Mouse (Mus musculus) WW6 (cell line): ENCODE results near the gene Ccnc.

Experiments
- DNase-seq: peaks from one replicate; pipeline ENCODE4 v3.0.0-alpha.2; 2013; ENCODE audit warnings: low read depth, low spot score

The Ccnc gene

DNA sequence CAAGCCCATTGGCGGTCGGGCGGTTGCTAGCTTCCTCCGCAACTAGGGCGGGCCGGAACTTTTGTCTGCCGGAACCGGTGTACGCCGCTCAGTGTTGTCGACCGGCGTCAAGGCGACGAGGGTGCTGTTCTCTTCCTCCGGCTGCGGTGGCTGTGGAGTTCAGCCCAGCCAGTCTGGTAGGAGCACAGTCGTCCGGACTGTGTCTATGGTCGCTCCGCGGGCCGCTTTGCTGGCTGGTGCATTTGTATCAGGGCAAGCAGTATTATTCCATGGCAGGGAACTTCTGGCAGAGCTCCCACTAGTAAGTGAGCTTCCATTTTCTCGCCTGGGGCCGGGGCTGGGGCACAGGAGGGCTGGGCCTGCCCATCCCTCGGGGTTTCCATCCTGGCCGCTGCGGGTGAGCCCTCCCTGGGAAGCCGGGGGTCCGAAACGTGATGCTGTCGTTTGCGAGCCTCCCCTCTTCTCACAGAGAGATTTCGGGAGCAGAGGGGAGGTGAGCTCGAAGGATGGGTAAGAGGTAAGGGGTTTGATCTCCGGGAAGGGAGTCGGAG lies at the start of gene Ccnc:
Ccnc (plus strand) TSS at position 87 of the 551 bp plus-strand sequence.
- DNase-seq: peak; percentile 85

DNA sequence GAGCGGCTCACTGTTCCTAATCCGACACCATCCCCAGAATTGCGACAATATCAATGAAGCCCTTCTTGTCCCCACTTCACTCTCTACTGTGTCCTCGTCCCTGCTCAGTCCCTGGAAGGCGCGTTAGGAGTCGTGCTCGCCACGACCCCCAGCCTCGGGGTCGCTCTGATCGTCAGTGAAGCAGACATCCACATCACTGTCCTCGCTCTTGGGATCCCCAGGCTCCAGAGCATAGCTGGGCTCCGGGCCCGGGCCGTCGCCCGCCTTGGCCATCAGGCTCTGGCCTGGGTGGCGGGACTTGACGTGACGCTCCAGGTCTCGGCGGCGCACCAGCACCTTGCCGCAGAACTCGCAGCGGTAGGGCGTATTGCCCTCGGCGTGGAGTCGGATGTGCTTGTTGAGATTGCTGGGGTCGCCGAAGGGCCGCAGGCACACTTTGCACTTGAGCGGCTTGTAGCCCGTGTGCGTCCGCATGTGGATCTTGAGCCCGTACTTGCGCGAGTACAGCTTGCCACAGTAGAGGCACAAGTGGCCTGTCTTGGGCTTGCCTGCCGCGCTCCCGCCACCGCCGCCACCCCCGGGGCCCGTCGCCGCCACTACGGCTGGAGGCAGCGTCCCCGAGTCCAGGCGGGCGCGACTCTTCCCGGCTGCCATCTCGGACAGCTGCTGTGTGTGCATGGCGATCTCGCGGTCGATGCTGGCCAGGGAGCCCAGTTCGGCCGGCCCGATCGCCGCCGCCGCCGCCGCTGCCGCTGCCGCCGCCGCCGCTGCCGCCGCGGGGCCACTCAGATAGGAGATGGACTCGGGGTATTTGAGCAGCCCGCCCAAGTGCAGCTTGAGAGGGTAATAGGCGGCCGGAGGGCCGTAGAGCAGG lies 49.2 kb upstream of the Ccnc start:
- no peak for DNase-seq

DNA sequence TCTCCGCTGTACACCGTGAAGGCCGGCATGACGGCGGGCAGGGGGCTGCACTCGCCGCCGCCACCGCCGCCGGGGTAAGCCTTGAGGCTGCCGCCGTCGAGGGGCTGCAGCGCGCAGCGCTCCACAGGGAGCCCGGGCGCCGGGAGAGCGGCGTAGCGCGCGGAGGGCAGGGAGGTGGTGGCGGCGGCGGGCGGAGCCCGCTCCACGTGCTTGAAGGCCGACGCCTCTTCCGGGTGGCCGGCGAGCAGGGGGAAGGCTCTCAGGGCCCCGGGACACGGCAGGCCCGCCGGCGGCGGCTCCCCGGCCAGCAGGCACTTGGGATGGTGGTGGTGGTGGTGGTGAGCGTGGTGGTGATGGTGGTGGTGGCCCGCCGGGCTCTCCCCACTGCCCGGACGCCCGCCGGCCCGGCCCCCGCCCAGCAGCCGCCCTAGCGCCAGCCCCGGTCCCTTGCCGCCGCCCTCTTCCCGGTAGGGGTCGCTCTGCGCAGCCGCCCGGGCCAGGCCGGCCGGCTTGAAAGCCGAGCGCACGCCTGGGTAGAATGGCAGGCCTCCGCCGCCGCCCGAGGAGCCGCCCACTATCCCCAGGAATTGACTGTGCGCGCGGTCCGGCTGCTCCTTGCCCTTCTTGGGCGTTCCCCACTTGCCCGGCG lies 48.4 kb upstream of the Ccnc start:
- DNase-seq: no peak

DNA sequence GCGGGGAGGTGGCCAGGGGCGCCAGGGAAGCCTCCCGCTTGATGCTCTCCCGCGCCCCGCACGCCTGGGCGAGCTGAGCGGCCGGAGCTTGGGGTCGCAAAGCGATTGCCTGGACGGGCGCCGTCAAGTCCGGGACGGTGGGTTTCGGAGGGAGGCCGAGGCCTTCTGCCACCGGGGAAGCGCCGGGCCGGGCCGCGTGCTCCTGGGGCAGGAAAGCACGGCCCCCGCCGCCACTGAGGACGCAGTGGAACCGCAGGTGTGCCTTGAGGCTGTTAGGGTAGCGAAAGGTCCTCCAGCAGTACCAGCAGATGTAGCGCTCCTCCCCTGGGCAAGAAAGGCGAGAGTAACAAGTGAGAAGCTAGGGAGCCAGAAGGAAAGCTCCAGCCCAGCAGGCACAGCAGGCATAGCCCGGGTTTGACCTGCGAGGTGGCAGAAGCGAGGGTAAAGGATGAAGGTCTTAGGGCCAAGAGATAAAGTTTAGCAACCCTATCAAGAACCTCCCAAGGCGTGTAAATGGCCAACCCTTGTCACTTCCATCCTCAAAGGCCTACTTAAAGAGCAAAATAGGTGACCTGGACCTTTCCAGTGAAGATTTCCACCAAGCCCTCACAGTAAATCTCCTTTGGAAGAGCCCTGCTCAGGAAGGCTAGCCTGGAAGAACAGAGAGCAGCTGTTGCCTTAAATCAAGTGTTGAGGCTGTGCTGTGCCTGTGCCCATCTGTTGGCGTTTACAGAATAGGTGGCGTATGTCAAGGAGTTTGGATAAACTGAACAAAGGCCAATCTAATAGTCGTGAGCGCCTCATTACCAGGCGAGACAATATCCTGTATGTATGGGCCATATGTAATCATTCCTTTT lies 47.6 kb upstream of the Ccnc start:
- DNase-seq: no peak

DNA sequence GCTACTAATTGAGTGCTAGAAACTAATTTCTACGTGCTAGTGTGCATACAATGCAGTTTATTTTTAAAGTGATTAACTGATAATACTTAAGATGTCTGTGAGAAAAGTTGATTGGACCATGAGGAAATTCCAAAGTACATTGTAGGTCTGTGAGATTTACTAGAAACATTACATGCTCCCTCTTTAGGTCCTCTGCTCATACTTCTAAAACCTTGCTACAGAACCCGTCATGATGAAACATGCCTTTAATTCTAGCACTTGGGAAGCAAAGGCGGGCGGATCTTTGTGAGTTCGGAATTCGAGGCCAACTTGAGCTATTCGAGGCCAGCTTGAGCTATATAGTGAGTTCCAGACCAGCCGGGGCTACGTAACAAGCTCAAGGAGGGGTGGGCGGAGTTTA lies 46.5 kb upstream of the Ccnc start:
- DNase-seq: no peak

DNA sequence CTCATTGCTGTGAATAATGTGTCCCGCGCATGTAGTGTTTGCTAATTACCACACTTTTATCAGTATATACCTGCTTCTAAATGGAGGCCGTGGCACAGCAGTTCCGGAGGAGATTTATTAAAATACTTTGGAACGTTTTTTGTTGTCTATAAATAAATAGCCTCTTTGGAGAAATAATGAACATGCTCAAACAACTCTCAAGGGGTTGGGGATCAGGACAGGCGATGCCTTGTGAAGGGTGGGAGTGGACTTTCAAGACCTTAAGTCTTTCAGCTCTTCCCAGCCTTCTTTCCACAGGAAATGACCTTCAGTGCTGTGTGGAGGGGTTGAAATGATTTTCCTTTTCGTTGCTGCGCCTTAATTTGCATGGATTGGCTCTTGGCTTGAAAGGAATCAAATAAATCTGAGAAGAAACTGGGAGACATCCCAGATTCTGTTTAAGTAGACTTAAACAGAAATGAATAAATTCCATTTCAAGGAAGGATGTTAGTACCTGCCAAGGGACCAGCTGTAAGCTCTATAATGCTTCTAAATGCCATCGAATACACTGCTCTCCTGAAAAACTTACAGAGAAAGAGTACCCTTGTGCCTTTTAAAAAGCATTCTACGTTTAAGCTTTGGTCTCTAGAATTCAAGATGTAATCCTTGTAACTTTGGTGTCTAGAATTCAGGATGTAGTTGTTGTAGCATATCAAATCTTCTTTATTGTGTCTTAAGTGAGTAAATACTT lies 44.9 kb upstream of the Ccnc start:
- no peak for DNase-seq

DNA sequence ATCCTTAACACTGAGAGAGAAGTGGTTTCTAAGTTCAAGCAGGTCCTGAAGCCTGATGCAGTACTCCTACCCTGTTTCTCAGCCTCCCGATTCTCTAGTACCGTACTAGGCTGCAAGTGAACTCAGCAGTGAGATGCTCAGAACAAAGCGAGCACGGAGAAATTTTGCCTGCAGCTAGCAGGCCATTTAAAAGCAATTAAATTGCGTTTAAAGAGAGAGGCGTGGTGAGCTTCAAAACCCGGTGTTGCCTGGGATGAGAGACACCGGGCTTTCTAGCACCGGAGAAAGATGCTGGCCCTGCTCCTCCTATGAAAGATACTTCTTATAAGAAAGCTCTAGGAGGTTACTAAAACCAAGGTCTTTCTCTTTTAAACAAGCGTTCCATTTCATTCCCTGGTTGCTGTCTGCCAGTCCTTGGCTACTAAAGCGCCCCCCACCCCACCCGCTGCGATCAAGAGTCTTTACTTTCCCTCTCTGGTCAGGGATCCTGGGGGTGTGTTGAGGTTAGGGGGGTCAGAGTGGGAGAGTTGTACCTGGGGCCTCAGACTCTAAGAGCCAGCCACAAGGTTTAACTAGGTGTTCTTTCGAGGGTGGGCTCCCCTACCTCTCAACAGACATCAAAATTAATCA lies 43.0 kb upstream of the Ccnc start:
- no peak for DNase-seq

DNA sequence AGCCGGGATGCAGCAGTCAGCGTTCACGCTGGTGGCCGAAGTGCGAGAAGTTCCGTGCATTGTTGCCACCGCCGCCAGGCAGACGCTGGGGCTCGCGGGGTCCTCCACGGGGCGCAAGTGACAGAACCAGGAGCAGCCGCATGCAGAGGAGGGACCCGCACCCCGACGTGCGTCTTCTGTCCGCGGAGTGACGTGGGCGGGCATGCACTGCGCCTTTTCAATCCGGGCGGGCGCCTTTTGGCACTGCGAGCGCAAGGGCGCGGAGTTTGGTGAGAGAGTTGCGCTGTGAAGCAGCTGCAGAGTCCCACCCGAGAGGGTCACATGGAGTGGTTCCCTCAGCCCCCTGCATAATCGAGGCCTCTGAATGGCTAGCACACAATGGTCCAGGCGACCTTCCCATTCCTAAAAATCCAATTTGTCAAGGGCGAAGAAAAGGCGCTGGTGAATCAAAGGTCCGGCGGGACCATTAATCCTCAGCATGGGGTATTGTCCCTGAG lies 41.9 kb upstream of the Ccnc start, which contains the start of gene Prdm13:
Prdm13 (minus strand) TSS at position 369 of the 497 bp plus-strand sequence.
- DNase-seq: no peak

DNA sequence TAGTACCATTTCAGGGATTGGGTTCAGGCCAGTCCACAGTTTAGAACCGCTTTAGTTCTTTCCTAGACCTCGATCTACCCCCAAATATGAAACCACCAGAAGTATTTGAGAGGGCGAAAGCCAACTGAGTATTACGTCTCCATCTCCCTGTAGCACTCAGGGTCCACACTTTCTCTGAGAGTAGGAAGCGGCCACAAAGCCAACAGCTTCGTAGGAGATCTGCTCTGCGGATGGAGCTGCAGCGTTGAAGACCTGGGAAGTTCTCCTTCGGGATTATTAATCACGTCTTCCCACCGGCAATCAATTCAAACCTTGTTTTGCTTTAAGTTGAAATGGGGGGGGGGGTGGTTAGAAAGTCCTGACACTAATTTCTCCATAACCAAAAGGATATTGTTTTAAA lies 41.1 kb upstream of the Ccnc start:
- no peak for DNase-seq

DNA sequence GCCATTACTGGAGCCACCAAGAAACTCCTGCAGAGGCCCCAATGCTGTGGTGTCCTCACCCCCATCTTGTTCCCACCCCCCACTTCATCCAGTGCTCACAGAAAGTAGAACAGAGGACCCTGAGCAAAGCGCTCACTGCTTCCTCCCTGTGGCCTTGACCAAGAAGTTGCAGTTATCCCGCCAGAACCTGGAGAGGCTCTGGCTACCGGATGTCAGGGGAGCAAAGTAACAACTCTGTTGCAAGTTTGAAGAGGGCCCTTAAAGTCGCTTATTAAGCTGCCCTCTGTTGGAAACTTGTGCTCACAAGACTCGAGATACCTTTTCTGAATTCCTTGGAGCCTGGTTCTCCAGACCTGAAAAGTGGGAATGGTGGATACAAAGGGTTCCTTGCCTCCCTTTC lies 40.6 kb upstream of the Ccnc start:
- DNase-seq: no peak

DNA sequence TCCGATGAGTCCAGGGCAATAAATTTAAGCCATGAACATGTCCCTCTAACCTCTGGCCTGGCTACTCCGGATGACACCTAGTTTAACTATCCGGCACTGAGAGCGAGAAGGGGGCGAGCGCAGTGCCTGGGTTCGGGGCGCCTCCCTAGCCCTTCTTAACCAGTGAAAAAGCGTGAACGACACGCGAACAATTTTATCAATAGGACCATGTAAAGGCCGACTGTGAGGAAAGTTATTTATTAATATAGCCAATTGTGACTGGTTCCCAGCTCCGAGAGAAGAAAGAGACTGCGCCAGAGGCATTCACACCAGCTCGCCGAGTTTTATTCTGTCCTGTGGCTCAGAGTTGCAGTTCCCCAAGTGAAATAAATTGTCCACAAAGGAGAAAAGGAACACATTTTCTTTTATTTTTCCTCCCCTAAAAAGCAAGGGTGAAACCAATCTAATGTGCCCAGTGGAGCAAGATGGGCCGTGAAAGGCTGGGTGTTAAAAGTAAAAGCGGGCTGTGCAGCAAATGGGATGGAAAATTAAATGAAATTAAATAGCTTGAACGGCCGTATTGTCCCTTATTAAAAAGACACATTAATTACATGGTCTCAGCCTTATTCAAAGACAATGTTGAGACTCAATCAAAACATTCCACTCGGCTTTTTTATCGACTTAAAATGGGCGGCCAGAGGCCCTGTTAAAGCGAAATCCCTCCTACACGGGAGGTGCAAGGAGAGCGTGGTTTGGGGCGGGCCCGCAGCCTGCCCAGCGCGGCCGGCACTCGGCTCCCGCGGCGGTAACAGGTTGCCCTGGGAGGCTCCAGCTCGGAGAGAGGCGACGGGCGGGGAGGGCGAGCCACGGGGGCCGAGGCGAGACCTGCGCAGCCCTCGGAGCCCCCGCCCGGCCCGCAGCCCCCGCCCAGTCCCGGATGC lies 39.5 kb upstream of the Ccnc start:
- no peak for DNase-seq

DNA sequence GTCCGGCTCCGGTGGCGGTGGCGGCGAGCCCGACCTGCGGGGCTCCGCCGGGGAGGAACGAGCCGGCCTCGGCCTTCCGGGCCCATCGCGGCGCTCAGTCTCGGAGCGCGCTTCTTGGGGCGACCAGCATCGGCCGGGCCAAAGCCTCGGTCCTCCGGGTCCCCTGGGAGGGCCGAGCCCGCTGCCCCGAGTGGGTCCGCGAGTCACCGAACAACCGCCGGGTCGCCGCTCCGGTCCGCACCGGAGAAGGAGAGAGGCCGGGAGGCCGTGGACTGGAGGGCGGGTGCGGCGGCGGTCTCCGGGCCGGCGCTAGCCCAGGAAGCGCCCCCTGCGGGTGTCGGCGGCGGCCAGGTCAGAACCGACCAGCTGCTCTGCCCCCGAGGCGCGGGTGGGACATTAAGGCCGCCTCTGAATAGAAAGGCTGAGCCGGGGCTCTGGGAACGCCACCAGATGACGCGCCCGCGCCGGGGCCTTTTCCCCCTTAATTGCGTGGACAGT lies 38.7 kb upstream of the Ccnc start:
- DNase-seq: no peak

DNA sequence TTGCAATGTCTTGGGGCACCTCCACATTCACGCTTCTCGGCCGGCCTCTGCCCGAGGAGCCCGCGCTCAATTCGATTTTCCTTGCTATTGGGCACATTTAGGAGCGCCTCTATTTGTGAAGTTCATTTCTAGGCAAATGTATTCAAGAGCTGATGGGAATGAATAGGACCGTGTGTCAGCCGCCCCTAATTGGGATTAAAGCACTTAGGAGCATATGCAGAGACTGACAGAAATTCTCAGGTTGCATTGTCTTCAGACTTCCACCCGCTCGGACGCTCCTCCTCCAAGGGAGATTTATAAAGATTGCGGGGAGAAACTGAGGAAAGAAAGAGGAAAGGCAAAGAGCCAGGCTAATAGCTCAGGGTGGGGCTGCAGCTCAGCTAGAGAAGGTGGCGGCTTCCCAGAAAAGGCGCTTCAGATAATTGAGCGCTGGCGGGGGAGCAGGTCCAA lies 38.0 kb upstream of the Ccnc start:
- DNase-seq: no peak

DNA sequence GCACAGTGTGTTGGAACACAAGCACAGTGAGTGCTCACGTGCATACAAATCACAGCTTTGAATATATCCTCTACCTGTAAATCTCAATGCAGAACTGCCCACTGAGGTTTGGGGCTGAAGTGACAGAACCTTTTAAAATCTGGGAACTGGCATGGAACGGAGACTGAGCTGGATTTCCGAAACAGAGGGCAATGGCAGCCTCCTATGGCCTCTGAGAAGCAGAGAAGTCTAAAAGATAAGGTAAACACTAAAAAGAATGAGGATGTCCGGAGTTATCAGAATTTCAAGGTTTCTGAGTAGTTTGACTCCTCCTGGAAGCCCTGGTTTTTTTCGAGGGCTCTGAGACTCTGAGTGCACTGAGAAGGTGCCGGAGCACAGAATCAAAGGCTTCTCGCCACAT lies 37.3 kb upstream of the Ccnc start:
- DNase-seq: no peak

DNA sequence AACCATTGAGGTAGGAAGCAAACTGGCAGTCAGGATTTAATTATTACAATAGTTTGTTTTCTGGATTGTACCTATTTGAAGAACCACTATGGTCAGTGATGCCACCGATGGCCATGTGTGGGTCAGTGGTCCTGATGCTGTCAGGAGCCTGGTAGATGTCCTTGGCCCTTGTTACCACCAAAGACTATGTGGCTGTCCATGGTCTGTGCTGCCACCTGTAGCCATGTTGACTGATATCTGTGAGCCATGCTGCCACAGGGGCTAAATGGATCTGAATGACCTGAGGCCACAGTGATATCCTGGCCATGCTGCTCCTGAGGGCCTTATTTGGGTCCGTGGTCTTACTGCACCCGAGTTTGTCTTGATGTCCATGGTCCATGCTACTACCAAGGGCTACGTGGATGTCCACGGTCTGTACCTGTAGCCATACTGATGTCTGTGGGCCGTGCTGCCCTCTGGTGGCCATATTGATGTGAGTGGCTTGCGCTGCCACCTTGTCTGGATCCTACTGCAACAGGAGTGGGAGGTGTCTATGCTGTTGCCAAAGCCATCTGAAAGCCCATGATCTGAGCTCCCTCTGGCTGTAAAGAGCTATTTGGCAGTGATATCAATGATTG lies 31.8 kb upstream of the Ccnc start:
- DNase-seq: no peak

DNA sequence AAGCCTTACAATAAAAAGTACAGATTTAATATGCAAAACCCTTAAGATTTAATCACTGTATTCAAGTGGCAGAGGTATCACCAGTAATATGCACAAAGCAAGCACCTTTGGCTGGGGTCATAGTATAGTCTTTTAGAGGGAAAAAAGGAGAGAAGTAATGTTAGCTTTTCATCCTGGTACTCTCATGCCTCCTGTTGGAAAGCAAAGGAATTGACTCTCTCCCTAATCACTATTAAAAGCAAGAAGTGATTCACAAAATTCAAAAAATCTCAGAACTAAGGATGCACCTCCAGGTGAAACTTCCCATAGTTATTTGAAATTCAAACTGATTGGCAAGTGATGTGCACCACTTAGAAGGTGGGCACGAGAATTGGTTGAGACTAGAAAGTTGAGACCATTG lies 22.5 kb upstream of the Ccnc start:
- no peak for DNase-seq

DNA sequence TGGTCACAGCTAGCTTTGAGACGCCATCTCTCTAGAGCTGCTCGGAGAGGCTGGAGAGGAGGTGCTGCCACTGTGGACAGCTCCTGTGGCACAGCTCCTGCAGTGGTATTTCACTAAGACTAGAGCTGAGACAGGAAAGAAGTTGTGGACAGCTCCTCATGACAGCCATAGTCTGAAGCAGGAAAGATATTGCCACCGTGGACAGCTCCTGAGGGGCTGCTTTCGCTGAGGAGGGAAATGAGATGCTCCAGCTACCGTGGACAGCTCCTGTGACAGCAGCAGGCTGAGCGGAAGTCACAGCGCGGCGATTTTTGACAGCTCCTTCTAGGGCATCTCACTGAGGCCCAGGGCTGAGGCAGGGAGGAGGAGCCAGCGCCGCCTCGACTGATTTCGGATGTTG lies 15.4 kb upstream of the Ccnc start:
- DNase-seq: peak; percentile 88

DNA sequence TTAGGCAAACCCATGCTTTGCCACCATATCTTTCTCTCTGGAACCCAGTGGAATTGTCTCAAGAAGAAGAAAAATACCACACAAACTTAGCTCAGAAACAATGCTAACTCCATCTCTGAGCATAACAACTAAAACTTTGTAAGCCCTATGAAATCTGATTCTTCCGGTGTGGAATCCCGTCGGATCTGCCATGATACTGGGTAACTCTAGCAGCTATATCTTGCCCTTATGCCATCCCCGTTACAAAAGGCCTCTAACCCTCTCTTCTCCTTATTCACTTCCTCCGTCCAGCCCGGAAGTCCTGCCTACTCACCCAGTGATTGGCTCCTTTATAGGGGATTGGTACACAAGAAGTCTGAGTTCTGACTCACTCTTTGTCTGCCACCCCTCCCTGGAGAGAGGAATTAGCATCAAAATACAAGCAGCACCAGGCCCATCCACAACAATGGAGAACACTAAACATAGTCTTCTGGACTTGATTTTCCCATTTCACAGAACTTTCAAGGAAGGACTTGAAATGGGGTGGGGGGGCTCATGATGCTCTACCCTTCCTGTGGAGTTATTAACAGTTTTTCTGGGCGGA lies 4.7 kb upstream of the Ccnc start:
- peak; percentile 71 for DNase-seq
